Mouse (Mus musculus) mouse trophoblast stem cell (cell line): ENCODE measurements around the gene Arl4a.

Source experiments
- in situ Hi-C, 2 experiments: fragments of 300-500 bp; cut with MseI, MboI; formaldehyde crosslinking; loops; 2 replicates in 1 of 2; 3 replicates in 1 of 2; pipeline ENCODE4 v1.15.1; 2025

Arl4a gene

DNA sequence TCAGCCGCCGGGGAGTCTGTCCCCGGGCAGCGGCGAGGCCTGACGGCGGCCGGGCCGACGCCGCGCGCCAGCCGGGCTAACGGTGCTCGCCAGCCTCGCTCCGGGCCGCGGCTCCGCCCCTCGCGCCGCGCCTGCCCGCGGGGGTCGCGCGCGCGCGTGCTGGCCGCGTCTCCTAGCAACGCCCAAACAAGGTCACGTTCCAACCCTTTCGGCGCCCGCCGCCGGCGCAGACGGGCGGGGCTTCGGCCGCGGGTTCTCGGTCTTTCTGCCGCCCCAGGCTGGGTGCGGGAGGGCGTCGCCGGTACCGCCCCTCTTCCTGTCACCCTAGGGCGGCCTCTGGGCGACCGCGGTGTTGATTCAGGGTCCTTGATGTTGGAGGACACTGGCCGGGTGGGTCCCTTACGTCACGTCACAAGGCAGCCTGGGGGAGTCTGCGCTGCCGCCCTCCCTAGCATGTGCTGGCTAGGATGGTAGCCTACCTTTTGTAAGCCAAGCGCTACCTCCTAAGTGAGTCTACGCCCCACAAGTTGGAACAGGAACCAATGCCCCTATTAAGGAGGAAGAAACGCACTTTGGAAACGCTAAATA lies at the start of gene Arl4a:
Gene Arl4a, minus strand, starts transcription at position 150 of the 588 bp plus-strand sequence.
- in situ Hi-C loops: loop anchor here (10.0 to 25.0 kb wide), 3 partner anchors 373 to 526 kb away; no protein-coding TSS in a partner anchor

GRCm38 (mm10) chr12:40085731-40086322 lies 48.0 kb upstream of the Arl4a start:
- in situ Hi-C loops: no loop called here

DNA sequence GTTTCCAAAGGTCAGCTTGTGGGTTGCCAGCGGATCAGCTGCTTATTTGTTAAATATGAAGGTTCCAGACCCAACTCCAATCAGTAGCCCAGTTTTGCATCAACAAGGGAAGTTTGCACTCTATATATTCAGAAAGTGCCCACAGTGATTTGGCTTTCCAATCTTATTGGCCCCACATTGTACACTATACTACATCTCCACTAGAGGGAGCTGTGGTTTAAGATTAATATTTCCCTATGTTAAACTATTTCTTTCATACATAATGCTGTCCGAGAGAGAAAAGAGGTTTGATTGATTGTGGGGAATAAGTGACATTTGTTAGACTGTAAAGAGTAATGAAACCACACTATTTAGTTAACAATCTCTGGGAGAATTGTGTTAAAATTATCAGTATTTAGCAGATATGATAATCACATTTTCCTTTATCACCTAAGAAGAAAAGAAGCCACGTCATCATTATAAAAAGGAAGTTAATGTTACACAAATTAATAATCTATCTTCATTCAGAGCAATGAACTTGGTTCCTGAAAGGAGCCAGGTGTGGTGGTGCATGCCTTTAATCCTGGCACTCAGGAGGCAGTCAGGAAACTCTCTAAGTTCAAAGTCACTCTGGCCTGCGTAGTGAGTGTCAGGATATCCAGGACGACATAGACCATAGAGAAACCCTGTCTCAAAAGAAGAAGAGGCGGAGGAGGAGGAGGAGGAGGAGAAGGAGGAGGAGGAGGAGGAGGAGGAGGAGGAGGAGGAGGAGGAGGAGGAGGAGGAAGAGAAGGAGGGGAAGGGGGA lies 44.8 kb upstream of the Arl4a start:
- in situ Hi-C loops: loop anchor here (5.0 kb wide), 1 partner anchor 80 kb away; no protein-coding TSS in a partner anchor

DNA sequence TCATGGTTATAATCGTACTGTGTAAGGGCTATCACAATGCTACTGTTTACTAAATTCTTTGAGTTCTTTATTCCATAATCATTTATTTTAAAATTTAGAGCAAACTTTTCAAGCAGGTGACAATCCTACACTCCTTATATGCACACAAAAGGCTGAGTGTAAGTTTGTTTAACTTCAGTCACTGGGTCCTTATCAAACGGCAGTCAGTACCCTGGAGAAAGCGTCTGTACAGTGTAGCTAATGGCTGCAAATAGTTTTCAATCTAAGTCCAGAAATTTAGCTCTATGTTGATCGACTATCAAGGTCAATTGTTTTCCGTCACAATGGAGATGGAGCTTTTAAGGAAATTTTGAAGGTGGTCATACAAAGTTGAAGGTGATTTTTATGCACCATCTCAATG lies 44.2 kb upstream of the Arl4a start:
- in situ Hi-C loops: loop anchor here (5.0 kb wide), 1 partner anchor 80 kb away; no protein-coding TSS in a partner anchor

- in situ Hi-C loops: no loop called here
These were observed 35.8 kb upstream of the Arl4a start for GRCm38 (mm10) chr12:40073660-40074059.

- in situ Hi-C loops: loop anchor here (25.0 kb wide), 2 partner anchors 385 to 535 kb away; no protein-coding TSS in a partner anchor
These were observed 9.2 kb upstream of the Arl4a start for GRCm38 (mm10) chr12:40047024-40047423.

GRCm38 (mm10) chr12:40043816-40044585 lies 6.2 kb upstream of the Arl4a start:
- in situ Hi-C loops: loop anchor here (25.0 kb wide), 2 partner anchors 382 to 532 kb away; no protein-coding TSS in a partner anchor

DNA sequence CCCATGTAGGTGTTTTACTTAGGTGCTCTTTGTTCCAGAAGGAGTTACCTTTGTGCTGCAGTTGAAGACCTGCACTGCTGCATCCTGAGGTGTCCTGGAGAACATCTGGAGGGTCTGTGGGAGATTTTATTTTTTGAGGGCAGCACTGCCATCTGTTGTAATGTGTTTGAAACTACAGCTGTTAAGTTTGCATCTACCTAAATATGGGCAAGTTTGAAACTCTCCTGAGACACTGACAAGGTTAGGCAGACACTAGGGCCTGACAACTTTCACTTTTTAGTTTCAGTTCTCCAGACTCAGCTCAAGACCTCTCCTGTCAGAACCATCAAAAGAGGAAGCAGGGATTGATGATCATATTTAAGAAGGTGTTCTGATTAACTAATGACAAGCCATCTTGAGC lies 2.2 kb upstream of the Arl4a start:
- in situ Hi-C loops: loop anchor here (25.0 kb wide), 2 partner anchors 378 to 528 kb away; no protein-coding TSS in a partner anchor

GRCm38 (mm10) chr12:40037226-40037813 lies 505 bp downstream of the Arl4a start:
- in situ Hi-C loops: loop anchor here (10.0 to 25.0 kb wide), 3 partner anchors 373 to 525 kb away; no protein-coding TSS in a partner anchor

DNA sequence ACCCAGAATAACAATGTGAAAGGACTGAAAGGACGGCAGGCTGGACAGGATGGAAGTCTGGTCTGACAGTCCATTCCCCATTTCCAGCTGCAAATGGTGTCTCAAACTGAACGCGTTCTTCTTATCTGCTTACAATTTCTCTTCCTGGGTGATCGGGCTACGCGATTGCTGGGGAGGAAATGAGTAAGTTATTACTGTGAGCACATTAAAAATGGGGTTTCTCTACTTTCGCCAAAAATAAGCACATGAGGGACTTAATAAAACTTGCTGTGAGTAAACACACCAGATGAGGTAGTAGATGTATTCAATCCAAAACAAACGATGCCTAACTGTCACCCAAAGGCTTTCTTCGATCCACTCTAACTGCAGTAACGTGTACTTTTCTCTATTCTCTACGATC lies 1.2 kb downstream of the Arl4a start:
- in situ Hi-C loops: loop anchor here (10.0 to 25.0 kb wide), 3 partner anchors 372 to 524 kb away; no protein-coding TSS in a partner anchor

DNA sequence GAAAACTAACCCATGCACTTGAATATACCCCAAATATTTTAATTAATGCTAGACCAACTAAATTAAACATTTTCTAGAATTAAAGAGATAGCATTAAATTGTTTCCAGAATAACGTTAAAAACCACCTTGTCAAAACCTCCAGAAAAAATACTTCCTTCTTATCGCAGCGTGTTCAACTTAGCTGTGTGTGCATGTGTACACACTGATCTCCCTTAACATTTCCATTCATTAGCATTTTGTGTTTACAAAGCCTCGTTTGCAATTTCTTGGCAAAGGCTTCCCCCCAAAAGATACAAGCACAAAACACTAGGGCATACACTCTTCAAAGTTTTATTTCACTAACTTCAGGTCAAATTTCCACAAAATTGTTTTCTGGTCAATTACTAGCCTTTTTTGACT lies 2.3 kb downstream of the Arl4a start:
- in situ Hi-C loops: loop anchor here (10.0 to 25.0 kb wide), 3 partner anchors 371 to 523 kb away; no protein-coding TSS in a partner anchor

DNA sequence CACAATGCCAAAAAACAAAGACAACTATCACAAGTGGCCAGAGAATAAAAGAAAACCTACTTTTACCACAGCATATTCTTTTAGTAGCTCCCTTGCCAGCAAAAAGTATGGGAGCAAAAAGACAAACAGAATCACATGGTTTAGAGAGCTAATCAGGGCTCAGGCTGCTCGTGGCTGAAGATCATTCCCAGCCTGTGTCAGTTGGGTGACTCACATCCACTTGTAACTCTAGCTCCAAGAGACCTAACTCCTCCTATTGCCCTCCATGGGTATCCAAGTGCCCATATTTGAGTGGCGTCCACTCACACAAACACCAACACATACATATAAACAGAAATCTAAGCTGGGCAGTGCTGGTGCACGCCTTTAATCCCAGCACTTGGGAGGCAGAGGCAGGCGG lies 8.6 kb downstream of the Arl4a start:
- in situ Hi-C loops: loop anchor here (25.0 kb wide), 2 partner anchors 367 to 517 kb away; no protein-coding TSS in a partner anchor

DNA sequence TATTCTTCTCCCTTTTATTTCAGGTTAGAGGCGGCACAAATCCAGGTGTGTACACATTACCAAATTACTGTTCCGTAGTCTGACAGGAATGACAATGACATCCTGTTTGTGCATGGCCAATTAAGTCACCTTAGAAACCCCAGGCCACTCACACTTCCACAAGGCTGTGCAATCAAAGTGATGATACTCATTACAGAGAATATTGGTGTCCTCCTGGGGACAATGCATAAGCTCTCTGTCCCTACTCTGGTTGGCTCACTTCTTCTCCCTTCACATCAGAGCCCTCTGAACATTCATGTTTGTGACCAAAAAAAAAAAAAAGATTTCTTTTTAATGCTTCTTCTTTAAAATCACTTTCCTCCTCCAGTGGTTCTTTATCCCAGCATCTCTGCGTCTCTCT lies 10.0 kb downstream of the Arl4a start:
- in situ Hi-C loops: loop anchor here (25.0 kb wide), 2 partner anchors 366 to 516 kb away; no protein-coding TSS in a partner anchor

DNA sequence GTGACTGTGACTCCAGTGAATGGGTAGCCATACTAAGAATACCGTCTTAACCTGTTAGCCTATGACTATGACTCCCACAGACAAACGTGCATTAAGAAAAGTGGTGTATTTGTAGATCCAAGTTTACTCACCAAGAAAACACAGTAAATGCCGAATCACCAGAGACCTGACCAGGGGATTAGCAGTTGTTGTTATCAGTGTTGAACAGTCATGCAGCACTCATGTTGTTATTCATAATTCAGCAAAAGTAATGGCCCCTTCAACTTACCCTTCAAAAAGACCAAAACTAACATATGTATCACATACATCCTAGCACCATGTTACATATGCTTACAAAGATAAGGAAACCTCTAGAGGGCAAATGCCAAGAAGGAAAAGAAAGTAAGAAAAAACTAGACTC lies 10.4 kb downstream of the Arl4a start:
- in situ Hi-C loops: loop anchor here (25.0 kb wide), 2 partner anchors 365 to 515 kb away; no protein-coding TSS in a partner anchor

DNA sequence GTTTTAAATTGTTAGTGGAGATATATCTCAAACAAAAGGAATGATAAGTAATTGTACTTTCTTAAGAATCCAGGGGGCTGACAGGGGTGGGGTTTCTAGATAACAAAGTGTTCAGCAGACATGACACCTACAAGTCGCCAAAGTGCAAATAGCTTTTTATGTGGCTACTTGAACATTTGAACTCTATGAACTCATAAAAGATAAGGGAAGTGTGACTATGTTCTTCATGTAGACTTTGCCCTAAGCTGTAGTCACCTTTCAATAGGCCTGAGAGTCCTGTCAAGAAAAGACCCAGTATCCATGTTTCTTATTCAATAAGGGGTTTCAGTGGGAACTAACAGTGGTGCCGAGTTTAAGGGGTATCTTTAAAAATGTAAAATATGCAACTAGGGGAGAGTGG lies 13.9 kb downstream of the Arl4a start:
- in situ Hi-C loops: no loop called here

GRCm38 (mm10) chr12:40023014-40023642 lies 14.7 kb downstream of the Arl4a start:
- in situ Hi-C loops: no loop called here

DNA sequence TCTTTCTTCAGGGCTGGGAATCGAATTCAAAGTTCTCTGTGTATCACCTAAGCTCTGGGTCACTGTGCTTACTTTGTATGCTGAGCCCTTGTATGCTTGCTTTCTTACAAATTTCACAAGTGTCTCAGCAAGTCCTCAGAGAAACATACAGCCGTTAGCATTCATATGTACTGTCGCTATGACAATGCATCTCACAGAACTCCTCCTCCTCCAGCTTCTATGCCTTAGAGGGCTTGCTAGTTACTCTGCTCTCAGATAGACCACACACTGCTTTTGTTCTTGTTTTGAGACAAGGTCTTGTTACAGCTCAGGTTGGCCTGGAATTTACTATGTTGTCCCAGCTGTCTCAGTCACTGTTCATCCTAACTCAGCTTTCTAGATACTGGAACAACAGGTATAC lies 15.5 kb downstream of the Arl4a start:
- in situ Hi-C loops: no loop called here

- in situ Hi-C loops: no loop called here
These were observed 19.8 kb downstream of the Arl4a start for GRCm38 (mm10) chr12:40017955-40018505.

- in situ Hi-C loops: no loop called here
These were observed 21.0 kb downstream of the Arl4a start for GRCm38 (mm10) chr12:40016648-40017460.
